Mouse (Mus musculus) G1E-ER4 (cell line): ENCODE data around the gene Apol8. TPM values are rescaled to one million over a fixed set of nuclear protein-coding genes. Genes with fewer than 3 reads are reported as not detected.

Source experiments
- GATA1 ChIP-seq: IDR thresholded peaks from one replicate; pipeline ENCODE4 v1.8.0; 2012; ENCODE audit warnings: low read length, inconsistent platforms
- polyA plus RNA-seq: library from polyadenylated mRNA; stranded (reverse); fragments of >175 nt; gene quantifications from 2 replicates; pipeline ENCODE4 v1.2.3, GENCODE M21; 2012

Gene Apol8
- polyA plus RNA-seq, 1 experiment: not detected

GRCm38 (mm10) chr15:77793554-77793953 is 36.8 kb upstream of the Apol8 start:
- no peak for TF ChIP-seq GATA1

DNA sequence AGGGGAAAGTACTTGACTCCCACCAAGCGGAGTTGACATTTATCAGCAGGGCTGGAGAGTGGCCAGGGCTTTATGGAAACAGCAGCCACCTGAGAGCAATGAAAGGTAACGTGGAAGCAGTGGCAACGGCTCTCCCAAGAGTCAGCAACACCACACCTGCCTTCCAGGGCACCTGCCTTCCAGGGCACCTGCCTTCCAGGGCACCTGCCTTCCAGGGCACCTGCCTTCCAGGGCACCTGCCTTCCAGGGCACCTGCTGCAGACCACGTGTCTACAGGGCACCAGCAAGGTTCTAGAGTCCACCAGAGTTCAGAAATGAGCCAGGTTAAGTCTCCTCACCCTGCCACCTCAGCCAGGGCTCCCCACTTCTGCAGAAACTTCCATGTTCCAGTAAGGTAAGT is 36.3 kb upstream of the Apol8 start:
- TF ChIP-seq GATA1: no peak

DNA sequence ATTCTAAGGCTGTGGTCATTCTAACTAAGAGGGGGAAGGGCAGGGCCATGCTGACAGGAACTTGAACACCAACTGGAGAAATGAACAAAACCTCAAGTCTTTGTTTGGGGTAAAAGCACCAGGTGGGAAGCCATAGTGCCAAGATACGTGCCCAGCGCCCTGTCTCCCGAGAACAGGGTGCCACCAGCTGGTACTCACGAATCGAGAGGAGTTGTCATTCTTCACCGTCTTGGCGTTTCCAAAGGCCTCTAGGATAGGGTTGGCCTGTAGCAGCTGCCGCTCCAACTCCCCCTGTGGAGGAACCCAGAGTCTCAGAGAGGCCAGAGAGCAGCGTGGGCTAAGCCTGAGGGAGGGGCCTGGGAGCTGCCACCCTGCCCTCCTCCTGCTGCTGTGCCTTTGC is 35.3 kb upstream of the Apol8 start:
- no peak for TF ChIP-seq GATA1

DNA sequence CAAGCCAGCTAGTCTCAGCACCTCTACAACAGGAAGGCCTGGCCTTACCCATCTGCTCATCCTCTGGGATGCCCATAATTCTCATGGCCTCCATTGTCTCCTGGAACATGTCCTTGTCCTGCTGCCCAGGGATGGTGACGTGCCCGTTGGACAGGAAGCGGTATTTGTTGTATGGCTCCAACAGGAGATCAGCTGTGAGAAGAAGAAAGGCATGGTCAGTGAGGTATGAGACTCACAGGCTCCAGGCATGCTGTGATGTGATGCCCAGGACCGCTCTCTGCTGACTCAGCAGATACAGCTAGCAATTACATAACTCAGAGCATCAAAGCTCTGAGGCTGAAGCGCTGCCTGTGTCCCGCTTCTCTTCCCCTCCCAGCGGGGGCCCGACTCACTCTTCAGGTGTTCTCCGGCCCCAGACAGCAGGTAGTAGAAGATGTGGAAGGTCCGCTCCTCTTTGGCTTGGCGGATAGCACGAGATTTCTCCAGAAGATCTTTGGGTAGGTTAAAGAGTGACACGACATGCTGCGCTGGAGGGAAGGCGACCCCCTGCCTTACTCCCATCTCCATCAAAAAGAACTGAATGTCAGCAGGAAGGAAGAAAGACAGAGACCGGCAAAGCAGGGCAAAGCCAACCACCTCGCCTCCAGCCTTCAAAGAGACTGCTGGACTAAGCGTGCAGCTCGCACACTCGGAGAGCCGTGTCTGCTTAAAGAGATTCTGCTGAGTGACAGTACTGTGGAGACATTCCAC is 34.0 kb upstream of the Apol8 start:
- no peak for TF ChIP-seq GATA1

- no peak for TF ChIP-seq GATA1
Measured at GRCm38 (mm10) chr15:77789186-77789585, 32.4 kb upstream of the Apol8 start.

GRCm38 (mm10) chr15:77788356-77788755 is 31.6 kb upstream of the Apol8 start:
- no peak for TF ChIP-seq GATA1

DNA sequence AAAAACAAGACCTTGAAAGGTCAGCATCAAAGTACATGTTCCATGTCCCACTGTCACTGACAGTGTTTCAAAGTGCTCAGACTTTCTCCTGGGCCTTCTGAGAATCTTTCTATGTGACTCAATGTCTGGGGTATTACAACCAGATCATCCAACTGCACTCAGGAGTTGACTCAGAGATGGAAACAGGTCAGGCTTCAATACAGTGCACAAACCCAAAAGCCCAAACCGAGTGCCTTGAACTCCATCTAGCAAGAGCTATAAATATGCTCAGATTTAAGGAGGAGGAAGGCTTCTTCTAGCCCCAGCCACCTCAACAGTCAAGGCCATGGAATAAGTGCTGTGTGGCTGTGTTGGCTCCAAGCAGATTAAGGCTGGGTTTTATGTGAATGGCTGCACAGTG is 29.0 kb upstream of the Apol8 start:
- TF ChIP-seq GATA1: no peak

DNA sequence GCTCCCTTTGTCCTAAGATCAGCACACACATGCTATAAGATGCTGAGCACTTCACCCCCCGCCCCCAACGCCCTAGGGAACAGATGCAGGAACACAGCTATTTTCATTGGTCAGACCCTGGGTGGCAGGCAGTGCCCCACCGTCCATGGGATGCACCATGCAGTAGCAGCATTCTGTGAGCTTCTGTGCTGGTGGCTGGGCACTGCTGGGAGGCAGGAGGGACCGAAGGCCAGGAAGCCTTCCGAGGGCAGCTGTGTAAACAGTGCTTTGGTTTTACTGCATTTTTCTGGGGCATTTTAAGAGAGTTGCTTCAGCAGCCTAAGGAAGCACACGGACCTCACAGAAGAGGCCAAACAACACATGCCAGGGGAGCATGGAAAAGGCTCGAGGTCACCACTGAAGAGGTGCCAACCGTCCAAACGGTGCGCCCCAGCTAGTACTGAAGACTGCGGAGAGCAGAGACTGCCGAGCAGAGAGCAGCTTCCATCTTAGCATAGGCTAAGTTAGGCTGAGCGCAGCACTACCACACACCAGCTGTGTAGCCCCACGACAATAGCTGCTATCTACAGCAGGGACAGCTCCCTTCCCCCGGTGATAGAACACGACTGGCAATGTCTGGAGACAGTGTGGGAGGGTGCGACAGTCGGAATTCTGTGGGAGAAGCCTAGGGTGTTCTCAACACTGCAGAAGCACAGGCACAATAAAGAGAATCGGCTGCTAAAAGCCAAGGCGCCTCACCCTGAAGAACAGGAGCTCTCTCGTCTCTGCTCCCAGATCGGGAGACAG is 27.4 kb upstream of the Apol8 start:
- TF ChIP-seq GATA1: no peak

DNA sequence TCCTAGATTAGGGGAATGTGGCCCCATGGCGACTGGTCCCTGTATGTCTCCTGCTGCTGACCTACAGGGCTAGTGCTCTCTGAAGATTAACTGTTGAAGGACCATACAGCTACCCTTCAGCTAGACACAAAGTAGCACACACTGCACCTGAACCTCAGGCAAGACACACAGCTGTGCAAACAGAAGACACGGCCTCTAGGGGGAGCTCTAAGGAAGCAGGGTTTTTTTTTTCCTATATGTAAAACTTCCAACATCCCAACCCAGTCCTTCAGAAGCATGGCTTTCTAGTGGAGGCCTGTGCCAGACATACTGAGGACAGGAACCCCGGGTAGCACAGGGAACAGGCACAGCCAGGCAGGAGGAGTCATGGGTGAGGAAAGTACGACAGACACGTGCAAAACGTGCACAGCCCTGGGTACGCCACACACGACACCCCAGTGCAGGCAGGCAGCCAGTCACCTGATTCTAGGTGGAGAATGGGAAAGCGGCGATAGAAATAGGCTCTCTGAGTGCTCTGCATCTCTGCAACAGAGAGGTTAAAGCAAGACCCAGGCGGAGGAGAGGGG is 25.7 kb upstream of the Apol8 start:
- no peak for TF ChIP-seq GATA1

DNA sequence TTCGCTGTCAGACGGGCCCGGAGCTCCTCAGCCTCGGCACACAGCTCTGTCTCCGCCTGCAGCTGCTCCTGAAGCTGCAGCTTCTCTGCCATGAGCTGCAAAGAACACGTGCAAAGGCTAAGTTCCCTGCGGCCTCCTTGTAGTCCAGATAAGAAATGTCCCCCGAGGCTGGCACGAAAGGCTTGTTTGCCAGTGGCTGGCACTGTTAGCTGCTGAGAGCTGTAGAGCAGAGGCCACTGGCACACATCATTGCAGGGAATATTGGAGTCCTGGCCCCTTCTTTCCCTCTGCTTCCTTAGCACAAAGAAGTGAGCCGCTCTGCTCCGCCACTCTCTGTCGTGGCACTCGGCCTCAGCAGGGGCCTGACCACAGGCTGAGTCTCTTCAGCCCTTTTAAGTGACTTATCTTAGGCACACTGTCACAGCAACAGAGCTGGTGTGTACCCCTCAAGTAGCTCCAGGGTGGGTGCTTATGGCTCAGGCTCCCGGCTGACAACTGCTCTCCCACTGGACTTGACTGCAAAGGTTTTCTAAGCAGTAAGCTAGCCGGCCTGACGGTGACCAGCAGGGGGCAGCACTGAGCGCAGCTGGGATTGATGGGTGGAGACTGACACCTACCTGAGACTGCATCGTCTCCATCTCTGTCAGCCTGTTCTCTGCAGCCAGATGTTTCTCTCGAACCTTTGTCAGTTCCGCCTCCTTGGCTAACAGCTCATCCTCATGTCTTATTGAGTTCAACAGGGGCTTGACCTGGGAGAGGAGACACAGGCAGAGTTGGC is 18.6 kb upstream of the Apol8 start:
- TF ChIP-seq GATA1: no peak

DNA sequence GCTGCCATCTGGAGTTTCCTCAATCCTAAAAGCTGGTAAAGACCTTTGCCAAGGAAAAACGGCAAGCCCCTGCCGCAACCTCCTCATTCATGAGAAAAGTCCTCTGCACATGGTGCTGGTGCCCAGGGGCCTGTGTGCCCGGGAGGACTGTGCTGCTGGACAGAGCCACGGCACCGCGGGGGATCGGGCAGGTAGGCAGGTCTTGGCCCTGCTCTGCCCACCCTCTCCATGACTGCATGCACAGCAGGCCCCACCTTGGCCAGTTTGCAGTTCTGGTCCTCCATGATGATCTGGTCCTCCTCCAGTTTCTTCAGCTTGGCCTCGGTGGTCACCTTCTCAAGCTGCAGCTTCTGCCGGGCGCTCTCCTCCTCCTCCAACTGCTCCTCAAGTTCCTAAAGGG is 17.5 kb upstream of the Apol8 start:
- TF ChIP-seq GATA1: no peak

DNA sequence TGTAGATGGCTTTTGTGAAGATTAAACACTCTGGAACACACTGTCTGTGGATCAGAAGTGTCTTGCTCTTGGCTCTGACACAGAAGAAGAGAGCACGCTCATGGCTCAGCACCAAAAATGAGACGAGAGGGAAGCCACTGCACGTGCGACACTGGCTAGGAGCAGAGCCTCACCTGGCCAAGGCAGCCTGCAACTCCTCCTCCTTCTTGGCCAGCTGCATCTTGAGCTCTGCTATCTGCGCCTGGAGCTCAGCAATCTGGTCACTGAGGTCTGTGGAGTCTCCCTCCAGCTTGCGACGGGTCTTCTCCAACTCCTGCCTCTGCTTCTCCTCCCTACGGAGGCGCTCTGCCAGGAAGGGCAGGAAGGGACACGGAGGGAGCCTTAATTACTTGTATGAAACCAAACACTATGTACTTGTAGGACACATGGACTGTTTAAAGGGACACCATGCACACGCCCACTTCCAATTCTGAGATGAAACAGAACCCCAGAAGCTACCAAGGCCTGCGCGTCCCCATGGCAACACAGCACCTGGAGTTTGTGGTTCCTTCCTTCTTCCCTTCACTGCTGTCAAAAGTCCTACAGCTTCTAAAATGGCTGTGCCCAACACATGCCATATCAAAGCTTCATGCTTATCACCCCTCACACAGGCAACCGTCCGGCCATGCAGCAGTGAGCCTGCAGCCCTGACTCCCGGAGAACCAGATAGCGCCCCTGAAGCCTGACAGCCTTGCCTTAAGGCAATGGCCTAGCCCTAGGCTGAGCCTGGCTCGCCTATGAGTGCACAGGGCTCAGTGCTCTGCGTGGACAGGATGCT is 16.5 kb upstream of the Apol8 start:
- TF ChIP-seq GATA1: no peak

- TF ChIP-seq GATA1: no peak
Measured at GRCm38 (mm10) chr15:77770942-77771341, 14.1 kb upstream of the Apol8 start.

- TF ChIP-seq GATA1: no peak
Measured at GRCm38 (mm10) chr15:77770341-77770740, 13.5 kb upstream of the Apol8 start.

DNA sequence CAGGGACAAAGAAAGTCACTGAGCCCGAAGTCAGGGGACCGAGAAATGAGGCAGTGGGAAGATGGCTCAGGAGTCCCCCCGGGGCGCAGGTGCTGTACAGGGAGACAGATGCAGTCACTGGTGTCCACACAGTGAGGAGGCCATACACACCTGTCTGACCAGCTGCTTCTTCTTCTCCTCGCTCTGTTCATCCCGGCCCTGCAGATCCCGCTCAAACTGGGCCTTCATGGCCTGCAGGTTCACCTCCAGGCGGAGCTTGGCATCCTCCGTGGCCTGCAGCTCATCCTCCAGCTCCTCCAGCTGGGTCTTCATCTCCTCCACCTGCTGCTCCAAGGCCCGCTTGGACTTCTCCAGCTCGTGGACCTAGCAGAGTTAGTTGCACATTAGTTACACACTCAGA is 10.2 kb upstream of the Apol8 start:
- no peak for TF ChIP-seq GATA1
